Mouse (Mus musculus) embryonic fibroblast, embryonic 13.5 days (primary cell): Measurements from ENCODE around the gene Olfr287. TPM values are rescaled to one million over a fixed set of nuclear protein-coding genes. Genes with fewer than 3 reads are reported as not detected.

Experiments
- H3K27ac ChIP-seq: 2 replicates; pipeline ENCODE4 v1.5.1; 2012; ENCODE audit warnings: low read length, control low read depth, inconsistent platforms; ENCODE audit not compliant: insufficient read depth
- H3K4me1 ChIP-seq: 2 replicates; pipeline ENCODE4 v1.6.1; 2011; ENCODE audit warnings: low read length; ENCODE audit not compliant: control insufficient read depth, insufficient read depth
- H3K4me3 ChIP-seq: 2 replicates; pipeline ENCODE4 v1.5.1; 2011; ENCODE audit warnings: mild to moderate bottlenecking, control low read depth, low read length; ENCODE audit not compliant: insufficient read depth
- CTCF ChIP-seq: IDR thresholded peaks from 2 replicates; pipeline ENCODE4 v1.5.1; 2011; ENCODE audit warnings: mild to moderate bottlenecking, control low read depth, low read length, moderate library complexity, borderline replicate concordance; ENCODE audit not compliant: insufficient read depth
- POLR2A ChIP-seq: IDR thresholded peaks from 2 replicates; pipeline ENCODE4 v1.6.1; 2011; ENCODE audit warnings: low read depth, mild to moderate bottlenecking, control low read depth, low read length, moderate library complexity
- polyA plus RNA-seq: library from polyadenylated mRNA; stranded (reverse); fragments of >200 nt; gene quantifications from 2 replicates; pipeline ENCODE4 v1.2.4, GENCODE M21; 2011; ENCODE audit warnings: low read depth; ENCODE audit not compliant: missing spikeins, insufficient read length

Olfr287 gene
- polyA plus RNA-seq, 1 experiment, result not detected

GRCm38 (mm10) chr15:98213336-98213870, 7.5 kb downstream of the Olfr287 start:
- TF ChIP-seq POLR2A, result no peak
- TF ChIP-seq CTCF, result no peak
- H3K4me3 ChIP-seq, result no peak overlapping the region

DNA sequence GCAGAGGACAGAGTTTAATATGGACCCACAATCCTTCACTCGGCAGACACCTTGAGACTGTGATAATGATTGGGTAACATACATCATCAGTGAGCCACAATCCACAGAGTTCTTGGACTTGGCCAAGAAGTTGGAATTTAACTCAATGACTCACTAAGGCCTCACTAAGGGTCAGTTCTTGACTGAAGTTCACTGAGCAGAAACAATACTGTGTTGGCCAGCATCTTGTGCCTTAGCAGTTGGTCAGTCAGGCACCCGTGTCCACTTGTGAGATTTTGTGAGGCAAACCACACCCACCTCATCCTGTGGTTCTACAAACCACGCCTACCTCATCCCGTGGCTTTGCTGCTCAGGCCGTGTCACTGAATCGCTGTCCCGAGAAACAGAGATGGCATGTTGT, 11.2 kb downstream of the Olfr287 start:
- TF ChIP-seq POLR2A, result no peak
- no peak for TF ChIP-seq CTCF
- Histone ChIP-seq H3K4me3 (no peak overlapping the region), H3K27ac (no peak overlapping the region), H3K4me1 (no peaks in the 10 kb centered on the region)

More at GRCm38 (mm10) chr15:98213336-98213870, 7.5 kb downstream of the Olfr287 start:
- no peak overlapping the region for H3K27ac ChIP-seq
- no peaks in the 10 kb centered on the region for H3K4me1 ChIP-seq

GRCm38 (mm10) chr15:98195442-98195841, 25.4 kb downstream of the Olfr287 start, which contains the start of gene Olfr288:
Olfr288 (minus strand) TSS chr15:98195542.
- no peak for TF ChIP-seq POLR2A
- TF ChIP-seq CTCF, result no peak
- Histone ChIP-seq H3K27ac (no peak within 1 kb of the TSS), H3K4me3 (no peak within 1 kb of the TSS), H3K4me1 (no peaks in the 10 kb centered on the region)

DNA sequence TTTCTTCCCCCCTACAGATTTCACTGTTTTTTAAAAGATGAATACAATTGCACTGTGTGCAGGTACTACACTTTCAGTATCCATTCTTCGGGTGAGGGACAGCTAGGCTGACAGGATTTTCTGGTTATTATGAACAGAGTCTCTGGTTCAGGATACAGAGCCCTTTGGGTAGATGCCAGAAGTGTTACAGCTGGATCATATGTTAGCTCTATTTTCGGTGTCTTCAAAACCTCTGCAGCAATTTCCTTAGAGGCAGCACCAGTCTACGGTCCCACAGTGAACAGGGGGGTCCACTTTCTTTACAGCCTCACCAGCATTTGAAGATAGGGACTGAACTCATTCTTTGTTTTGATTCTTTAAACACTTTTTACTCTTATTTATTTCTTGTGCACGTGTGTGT, 36.4 kb downstream of the Olfr287 start:
- H3K27ac ChIP-seq, result no peak overlapping the region
- TF ChIP-seq CTCF (no peak), POLR2A (no peak)
- H3K4me3 ChIP-seq, result no peak overlapping the region
- H3K4me1 ChIP-seq, result peaks cover 5% of the 10 kb centered on the region; the same call in 1 of the 2 replicates

GRCm38 (mm10) chr15:98181856-98182570, 38.8 kb downstream of the Olfr287 start:
- no peak for TF ChIP-seq CTCF
- no peak for TF ChIP-seq POLR2A
- Histone ChIP-seq H3K4me3 (no peak overlapping the region), H3K27ac (no peak overlapping the region), H3K4me1 (peaks cover 5% of the 10 kb centered on the region; the same call in 1 of the 2 replicates)

DNA sequence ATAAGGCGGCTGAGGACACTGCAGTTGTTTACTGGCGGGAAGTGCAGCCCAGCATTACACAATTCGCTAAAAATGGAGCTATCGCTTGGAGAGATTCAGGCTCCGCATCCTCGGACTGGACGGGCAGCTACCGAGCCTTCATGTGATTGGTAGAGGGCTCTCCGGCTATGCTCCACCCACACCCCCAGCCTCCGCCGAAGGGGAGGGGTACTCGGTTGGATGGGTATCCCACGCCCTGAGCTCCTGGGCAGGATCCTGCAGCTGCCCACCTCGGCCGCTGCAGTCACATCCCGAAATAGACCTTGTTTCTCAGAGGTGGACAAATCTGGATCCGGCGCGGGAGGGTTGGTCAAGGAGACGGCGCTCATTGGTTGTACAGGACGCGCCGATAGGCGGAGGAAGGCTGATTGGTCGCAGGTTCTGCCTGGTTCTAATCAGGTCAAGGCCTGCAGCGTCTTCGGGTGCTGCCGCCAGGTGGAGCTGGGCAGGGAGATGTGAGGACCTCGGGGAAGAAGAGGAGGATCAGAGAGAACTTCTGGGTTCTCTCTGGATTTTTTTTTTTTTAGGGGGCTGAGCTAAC, 39.6 kb downstream of the Olfr287 start:
- peak overlapping the region; percentile 49 for H3K4me3 ChIP-seq
- no peak overlapping the region for H3K27ac ChIP-seq
- TF ChIP-seq POLR2A, result no peak; the same call in 1 of the 2 replicates
- TF ChIP-seq CTCF, result peak; percentile 80
- H3K4me1 ChIP-seq, result peaks cover 5% of the 10 kb centered on the region; the same call in 1 of the 2 replicates

GRCm38 (mm10) chr15:98180567-98181131, 40.2 kb downstream of the Olfr287 start:
- Histone ChIP-seq H3K4me3 (peak overlapping the region; percentile 49), H3K27ac (no peak overlapping the region), H3K4me1 (peaks cover 5% of the 10 kb centered on the region; the same call in 1 of the 2 replicates)
- no peak for TF ChIP-seq CTCF
- no peak for TF ChIP-seq POLR2A

GRCm38 (mm10) chr15:98177320-98177719, 43.5 kb downstream of the Olfr287 start:
- Histone ChIP-seq H3K4me3 (no peak overlapping the region), H3K4me1 (peaks cover 5% of the 10 kb centered on the region; the same call in 1 of the 2 replicates), H3K27ac (no peak overlapping the region)
- TF ChIP-seq POLR2A, result no peak
- TF ChIP-seq CTCF, result no peak

DNA sequence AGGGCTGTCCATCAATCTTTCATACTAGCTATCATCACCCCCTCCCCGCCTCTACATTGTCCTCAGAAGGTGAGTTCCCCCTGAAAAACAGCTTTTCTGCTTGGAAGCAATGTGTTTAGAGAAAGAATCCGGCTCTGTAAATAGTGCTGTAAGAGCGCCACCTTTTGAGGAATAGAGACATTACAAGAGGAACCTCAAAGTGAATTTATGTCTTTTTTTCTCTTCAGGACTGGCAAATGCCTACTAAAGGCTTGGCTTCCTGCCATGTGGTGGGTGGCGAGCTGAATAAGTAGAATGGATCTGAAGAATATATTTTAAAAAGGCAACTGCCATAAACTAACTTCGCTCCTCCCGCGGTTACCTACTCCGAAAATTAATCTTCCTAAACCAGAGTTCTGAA, 47.0 kb downstream of the Olfr287 start:
- Histone ChIP-seq H3K4me3 (no peak overlapping the region), H3K4me1 (no peaks in the 10 kb centered on the region), H3K27ac (no peak overlapping the region)
- TF ChIP-seq POLR2A (no peak), CTCF (no peak)

- H3K4me1 ChIP-seq, result no peaks in the 10 kb centered on the region
- no peak overlapping the region for H3K4me3 ChIP-seq
- no peak overlapping the region for H3K27ac ChIP-seq
- TF ChIP-seq POLR2A, result no peak
- TF ChIP-seq CTCF, result no peak
These were observed 48.7 kb downstream of the Olfr287 start for GRCm38 (mm10) chr15:98172113-98172512.
